Mouse (Mus musculus) kidney, embryonic 15.5 days (tissue): ENCODE results near the gene Ssr2. TPM values are rescaled to one million over a fixed set of nuclear protein-coding genes. Genes with fewer than 3 reads are reported as not detected.
A peak's percentile ranks its signal among the peaks of the same experiment; 100 is the strongest.

Source experiments
- ATAC-seq: fragments of 200-750 bp; cut with Nextera tagmentation; replicated peaks from 2 replicates; pipeline ENCODE4 v1.8.0; 2017; ENCODE audit warnings: moderate TSS enrichment; ENCODE audit not compliant: low FRiP score
- H3K27ac ChIP-seq: fragments of 300-500 bp; sonication (generic); 2 replicates; pipeline ENCODE4 v1.5.1; 2015; ENCODE audit warnings: mild to moderate bottlenecking, inconsistent platforms
- H3K27me3 ChIP-seq: fragments of 300-500 bp; sonication (generic); 2 replicates; pipeline ENCODE4 v1.6.1; 2015; ENCODE audit warnings: inconsistent platforms
- H3K36me3 ChIP-seq: fragments of 300-500 bp; sonication (generic); 2 replicates; pipeline ENCODE4 v1.6.1; 2015; ENCODE audit warnings: inconsistent platforms
- H3K4me1 ChIP-seq: fragments of 300-500 bp; sonication (generic); 2 replicates; pipeline ENCODE4 v1.6.1; 2015; ENCODE audit warnings: inconsistent platforms
- H3K4me2 ChIP-seq: fragments of 300-500 bp; sonication (generic); 2 replicates; pipeline ENCODE4 v1.6.1; 2015; ENCODE audit warnings: moderate library complexity, mild to moderate bottlenecking, inconsistent platforms
- H3K4me3 ChIP-seq: fragments of 300-500 bp; sonication (generic); replicated peaks from 2 replicates; pipeline ENCODE4 v1.5.1; 2015; ENCODE audit warnings: mild to moderate bottlenecking, inconsistent platforms
- H3K9ac ChIP-seq: fragments of 300-500 bp; sonication (generic); 2 replicates; pipeline ENCODE4 v1.6.1; 2015; ENCODE audit warnings: mild to moderate bottlenecking, inconsistent platforms
- H3K9me3 ChIP-seq: fragments of 300-500 bp; sonication (generic); replicated peaks from 2 replicates; pipeline ENCODE4 v1.6.1; 2016; ENCODE audit warnings: inconsistent platforms
- WGBS: fragments of 180-500 bp; shearing (Covaris S2); methylation state at CpG from one replicate; pipeline ENCODE4 v1.1.7; 2015; ENCODE audit warnings: mixed read lengths; 5-methylcytosine and 5-hydroxymethylcytosine counted together
- polyA plus RNA-seq: library from polyadenylated mRNA; unstranded; fragments of >200 nt; fragmentation: Nextera tagmentation; extraction: Ambion mirVana; gene quantifications from 2 replicates; pipeline ENCODE4 v1.2.1, GENCODE M21; 2015

Ssr2 gene
- polyA plus RNA-seq, 1 experiment from 2014 or later = 318 TPM

GRCm38 (mm10) chr3:88555731-88556130 is 19.9 kb upstream of the Ssr2 start:
- H3K36me3 ChIP-seq = peaks cover 54% of the 10 kb centered on the region
- no peaks in the 10 kb centered on the region for H3K27me3 ChIP-seq
- no peak overlapping the region for H3K4me2 ChIP-seq
- H3K9me3 ChIP-seq = no peaks in the 10 kb centered on the region
- 97% methylated on average over 6 of the region's 6 CpGs for WGBS
- H3K4me3 ChIP-seq = no peak overlapping the region
- peaks cover 35% of the 10 kb centered on the region for H3K4me1 ChIP-seq
- no peak overlapping the region for H3K27ac ChIP-seq
- H3K9ac ChIP-seq = no peak overlapping the region
- no peak for ATAC-seq

DNA sequence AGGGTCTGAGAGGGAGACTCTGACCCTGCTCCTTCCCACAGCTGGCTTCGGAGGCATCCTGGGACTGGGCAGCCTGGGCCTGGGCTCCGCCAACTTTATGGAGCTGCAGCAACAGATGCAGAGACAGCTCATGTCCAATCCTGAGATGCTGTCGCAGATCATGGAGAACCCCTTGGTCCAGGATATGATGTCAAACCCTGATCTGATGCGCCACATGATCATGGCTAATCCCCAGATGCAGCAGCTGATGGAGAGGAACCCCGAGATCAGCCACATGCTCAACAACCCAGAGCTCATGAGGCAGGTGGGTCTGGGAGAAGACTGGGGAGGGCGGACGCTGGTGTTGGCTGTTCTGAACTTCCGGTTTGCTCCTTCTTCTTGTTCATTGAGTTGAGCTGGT is 19.1 kb upstream of the Ssr2 start:
- ATAC-seq = no peak
- Histone ChIP-seq H3K27me3 (no peaks in the 10 kb centered on the region), H3K4me3 (no peak overlapping the region), H3K9me3 (no peaks in the 10 kb centered on the region), H3K9ac (no peak overlapping the region), H3K4me2 (no peak overlapping the region), H3K27ac (no peak overlapping the region), H3K4me1 (peaks cover 33% of the 10 kb centered on the region), H3K36me3 (peaks cover 63% of the 10 kb centered on the region)
- 88% methylated on average over 8 of the region's 8 CpGs for WGBS

GRCm38 (mm10) chr3:88559596-88559995 is 16.1 kb upstream of the Ssr2 start:
- no peak for ATAC-seq
- H3K4me2 ChIP-seq = no peak overlapping the region
- no peak overlapping the region for H3K4me3 ChIP-seq
- H3K4me1 ChIP-seq = peaks cover 52% of the 10 kb centered on the region
- no peak overlapping the region for H3K27ac ChIP-seq
- H3K9ac ChIP-seq = no peak overlapping the region
- 84% methylated on average over 9 of the region's 9 CpGs for WGBS
- peaks cover 92% of the 10 kb centered on the region for H3K36me3 ChIP-seq
- H3K27me3 ChIP-seq = no peaks in the 10 kb centered on the region
- H3K9me3 ChIP-seq = no peaks in the 10 kb centered on the region

DNA sequence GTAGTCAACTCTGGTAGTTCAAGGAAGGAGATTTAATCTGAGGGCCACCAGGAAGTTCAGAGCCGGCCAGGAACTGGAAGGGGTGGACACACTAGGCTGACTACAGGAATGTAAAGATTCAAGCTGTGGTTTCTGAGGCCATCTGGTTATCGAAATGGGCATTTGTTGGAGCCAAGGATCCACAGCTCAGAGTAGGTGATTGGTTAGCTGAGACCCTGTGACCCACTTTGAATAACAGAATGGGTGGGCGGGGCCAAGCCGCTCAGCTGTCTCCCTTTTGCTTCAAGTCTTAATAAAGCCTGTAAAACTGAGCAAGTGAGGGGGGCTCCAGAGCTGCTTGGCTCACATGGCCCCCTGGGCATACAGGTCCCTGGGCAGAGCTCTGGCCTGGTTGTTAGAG is 13.7 kb upstream of the Ssr2 start:
- Histone ChIP-seq H3K27ac (peak overlapping the region; percentile 87), H3K9me3 (no peaks in the 10 kb centered on the region), H3K4me1 (peaks cover 42% of the 10 kb centered on the region), H3K4me2 (no peak overlapping the region), H3K27me3 (no peaks in the 10 kb centered on the region), H3K4me3 (no peak overlapping the region), H3K9ac (0 out of 2 replicates have a peak overlapping the region, but pooled peaks have one; percentile 15), H3K36me3 (peaks cover 99% of the 10 kb centered on the region)
- peak; percentile 22 for ATAC-seq
- 44% methylated on average over 4 of the region's 4 CpGs for WGBS

- no peaks in the 10 kb centered on the region for H3K9me3 ChIP-seq
- WGBS = 29% methylated on average over 4 of the region's 4 CpGs
- H3K27ac ChIP-seq = peak overlapping the region; percentile 87
- H3K36me3 ChIP-seq = peaks cover 99% of the 10 kb centered on the region
- ATAC-seq = 0 out of 2 replicates have a peak, but pooled peaks have one; percentile 3
- 0 out of 2 replicates have a peak overlapping the region, but pooled peaks have one; percentile 9 for H3K4me2 ChIP-seq
- H3K9ac ChIP-seq = 0 out of 2 replicates have a peak overlapping the region, but pooled peaks have one; percentile 26
- no peaks in the 10 kb centered on the region for H3K27me3 ChIP-seq
- no peak overlapping the region for H3K4me3 ChIP-seq
- peaks cover 42% of the 10 kb centered on the region for H3K4me1 ChIP-seq
Measured at GRCm38 (mm10) chr3:88563442-88563841, 12.2 kb upstream of the Ssr2 start.

- ATAC-seq = peak; percentile 81
- WGBS = 39% methylated on average over 7 of the region's 7 CpGs
- Histone ChIP-seq H3K4me1 (peaks cover 42% of the 10 kb centered on the region), H3K36me3 (peaks cover 99% of the 10 kb centered on the region), H3K9ac (0 out of 2 replicates have a peak overlapping the region, but pooled peaks have one; percentile 26), H3K4me2 (peak overlapping the region; percentile 9; the same call in 1 of the 2 replicates), H3K27me3 (no peaks in the 10 kb centered on the region), H3K4me3 (no peak overlapping the region), H3K9me3 (no peaks in the 10 kb centered on the region), H3K27ac (peak overlapping the region; percentile 87)
Measured at GRCm38 (mm10) chr3:88563966-88564365, 11.7 kb upstream of the Ssr2 start.

GRCm38 (mm10) chr3:88566116-88566515 is 9.6 kb upstream of the Ssr2 start:
- Histone ChIP-seq H3K9ac (no peak overlapping the region), H3K27ac (no peak overlapping the region), H3K4me3 (no peak overlapping the region), H3K36me3 (peaks cover 93% of the 10 kb centered on the region), H3K4me2 (no peak overlapping the region), H3K4me1 (peaks cover 41% of the 10 kb centered on the region), H3K27me3 (no peaks in the 10 kb centered on the region), H3K9me3 (no peaks in the 10 kb centered on the region)
- ATAC-seq = no peak
- 90% methylated on average over 3 of the region's 3 CpGs for WGBS

- no peak for ATAC-seq
- Histone ChIP-seq H3K9me3 (no peaks in the 10 kb centered on the region), H3K36me3 (peaks cover 88% of the 10 kb centered on the region), H3K27ac (no peak overlapping the region), H3K27me3 (no peaks in the 10 kb centered on the region), H3K9ac (no peak overlapping the region), H3K4me1 (peaks cover 36% of the 10 kb centered on the region), H3K4me2 (no peak overlapping the region), H3K4me3 (no peak overlapping the region)
- WGBS = 77% methylated on average over 4 of the region's 4 CpGs
Measured at GRCm38 (mm10) chr3:88566536-88567061, 9.1 kb upstream of the Ssr2 start.

DNA sequence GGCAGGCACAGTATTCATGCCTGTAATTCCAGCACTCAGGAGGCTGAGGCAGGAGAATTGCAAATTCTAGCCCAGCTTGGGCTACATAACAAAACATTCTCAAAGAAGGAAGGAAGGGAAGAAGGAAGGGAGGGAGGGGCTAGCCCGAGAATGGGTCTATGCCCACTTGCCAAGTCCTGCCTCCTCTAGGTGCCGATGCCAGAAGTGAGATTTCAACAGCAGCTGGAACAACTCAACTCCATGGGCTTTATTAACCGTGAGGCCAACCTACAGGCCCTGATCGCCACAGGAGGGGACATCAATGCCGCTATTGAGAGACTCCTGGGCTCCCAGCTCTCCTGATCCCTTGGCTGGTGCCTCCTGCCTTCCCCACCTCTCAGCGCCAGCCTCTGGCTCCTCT is 7.8 kb upstream of the Ssr2 start:
- no peak for ATAC-seq

GRCm38 (mm10) chr3:88568615-88569014 is 7.1 kb upstream of the Ssr2 start:
- Histone ChIP-seq H3K27me3 (no peaks in the 10 kb centered on the region), H3K4me3 (no peak overlapping the region), H3K4me1 (peaks cover 16% of the 10 kb centered on the region), H3K9me3 (no peaks in the 10 kb centered on the region), H3K9ac (no peak overlapping the region), H3K36me3 (peaks cover 69% of the 10 kb centered on the region), H3K27ac (no peak overlapping the region), H3K4me2 (no peak overlapping the region)
- WGBS = 97% methylated on average over 2 of the region's 2 CpGs
- no peak for ATAC-seq

More for the DNA sequence above, 7.8 kb upstream of the Ssr2 start:
- Histone ChIP-seq H3K4me1 (peaks cover 23% of the 10 kb centered on the region), H3K27ac (no peak overlapping the region), H3K4me2 (no peak overlapping the region), H3K4me3 (no peak overlapping the region), H3K9me3 (no peaks in the 10 kb centered on the region), H3K9ac (no peak overlapping the region), H3K27me3 (no peaks in the 10 kb centered on the region), H3K36me3 (peaks cover 76% of the 10 kb centered on the region)
- 86% methylated on average over 6 of the region's 6 CpGs for whole genome bisulfite sequencing

GRCm38 (mm10) chr3:88569093-88569492 is 6.6 kb upstream of the Ssr2 start:
- H3K9me3 ChIP-seq = no peaks in the 10 kb centered on the region
- WGBS = 96% methylated on average over 2 of the region's 2 CpGs
- no peak overlapping the region for H3K4me2 ChIP-seq
- H3K9ac ChIP-seq = no peak overlapping the region
- H3K27me3 ChIP-seq = no peaks in the 10 kb centered on the region
- no peak overlapping the region for H3K27ac ChIP-seq
- peaks cover 64% of the 10 kb centered on the region for H3K36me3 ChIP-seq
- peaks cover 11% of the 10 kb centered on the region for H3K4me1 ChIP-seq
- H3K4me3 ChIP-seq = no peak overlapping the region
- ATAC-seq = no peak

DNA sequence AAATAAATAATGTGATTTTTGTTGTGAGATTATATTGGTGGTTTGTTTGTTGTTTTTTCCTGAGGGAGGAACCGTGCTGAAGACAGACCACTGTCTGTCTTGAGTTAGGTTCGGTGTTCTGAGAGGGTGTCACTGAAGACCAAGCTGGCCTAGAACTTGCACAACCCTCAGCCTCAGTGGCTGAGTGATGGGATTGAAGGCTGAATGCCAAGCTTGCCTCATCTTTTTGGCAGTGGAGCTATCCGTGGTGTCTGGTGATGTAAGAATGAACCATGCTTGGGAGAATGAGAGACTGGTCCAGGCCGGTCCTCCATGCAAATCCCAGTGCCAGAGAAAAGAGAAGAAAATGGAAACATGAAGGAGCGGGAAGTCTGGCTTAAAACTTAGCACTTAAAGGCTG is 6.0 kb upstream of the Ssr2 start:
- no peak overlapping the region for H3K27ac ChIP-seq
- H3K4me3 ChIP-seq = no peak overlapping the region
- H3K36me3 ChIP-seq = peaks cover 58% of the 10 kb centered on the region
- ATAC-seq = no peak
- WGBS = 91% methylated on average over 5 of the region's 5 CpGs
- H3K4me1 ChIP-seq = peaks cover 5% of the 10 kb centered on the region
- no peak overlapping the region for H3K4me2 ChIP-seq
- H3K9me3 ChIP-seq = no peaks in the 10 kb centered on the region
- no peaks in the 10 kb centered on the region for H3K27me3 ChIP-seq
- H3K9ac ChIP-seq = no peak overlapping the region

DNA sequence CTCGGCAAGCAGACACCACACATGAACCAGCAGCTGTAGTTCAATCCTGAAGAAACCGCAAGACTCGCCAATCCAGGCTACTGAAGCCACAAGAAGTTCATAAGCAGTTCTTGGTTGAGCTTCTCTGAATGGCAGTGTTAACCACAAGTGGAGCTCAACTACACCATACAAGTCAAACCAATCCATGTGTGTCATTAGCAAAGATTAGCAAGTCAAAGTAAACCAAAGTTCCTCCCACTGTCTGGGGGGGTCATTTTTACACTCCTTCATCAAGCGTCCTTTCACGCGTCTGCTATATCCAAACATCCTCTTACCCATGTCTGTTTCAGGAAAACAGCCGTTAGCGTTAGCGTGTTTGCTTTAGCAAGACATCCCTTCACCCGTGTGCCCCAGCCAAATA is 5.3 kb upstream of the Ssr2 start:
- Histone ChIP-seq H3K4me3 (no peak overlapping the region), H3K27ac (no peak overlapping the region), H3K9ac (no peak overlapping the region), H3K4me1 (no peaks in the 10 kb centered on the region), H3K9me3 (no peaks in the 10 kb centered on the region), H3K4me2 (no peak overlapping the region), H3K27me3 (no peaks in the 10 kb centered on the region), H3K36me3 (peaks cover 52% of the 10 kb centered on the region)
- ATAC-seq = no peak
- 95% methylated on average over 10 of the region's 10 CpGs for WGBS
